Mouse (Mus musculus): ENCODE data around the gene Map2.

Map2 gene

DNA sequence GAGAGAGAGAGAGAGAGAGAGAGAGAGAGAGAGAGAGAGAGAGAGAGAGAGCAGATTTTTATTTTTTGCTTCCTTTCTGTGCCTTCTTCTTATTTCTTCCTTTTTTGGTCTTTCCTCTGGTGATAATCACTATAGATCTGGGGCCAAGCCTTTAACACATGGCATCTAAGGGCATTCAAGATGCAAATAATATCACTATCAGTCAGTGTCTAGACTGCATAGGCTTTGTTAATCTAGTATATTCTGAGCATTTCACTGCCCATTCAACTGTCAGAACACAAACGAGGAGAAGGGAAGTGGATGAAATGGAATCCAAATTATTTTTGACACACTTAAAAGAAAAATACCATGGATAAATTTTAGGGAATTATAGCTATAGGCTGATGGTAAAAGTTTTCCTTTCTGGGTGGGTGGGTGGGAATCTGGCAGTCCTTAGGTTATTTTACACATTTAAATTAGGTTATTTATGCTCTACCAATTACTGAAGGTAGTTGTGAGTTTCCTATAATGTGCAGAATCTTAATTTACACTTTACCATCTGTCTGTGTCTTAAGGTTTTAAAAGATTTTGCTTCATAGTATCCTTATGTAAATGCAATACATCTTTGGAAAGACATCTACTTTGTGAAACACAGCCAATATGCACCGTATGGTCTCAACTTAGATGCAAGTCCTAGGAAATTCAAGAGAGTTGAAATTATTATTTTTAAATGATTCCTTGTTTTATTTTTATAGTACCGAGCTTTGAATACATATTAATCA is 117.2 kb downstream of the Map2 start:
- DNase-seq (ENCODE audit: low spot score in 2 of 2): no peak

- DNase-seq (ENCODE audit: low spot score in 2 of 2): no peak
These were observed 124.3 kb downstream of the Map2 start for GRCm38 (mm10) chr1:66299376-66299775.

DNA sequence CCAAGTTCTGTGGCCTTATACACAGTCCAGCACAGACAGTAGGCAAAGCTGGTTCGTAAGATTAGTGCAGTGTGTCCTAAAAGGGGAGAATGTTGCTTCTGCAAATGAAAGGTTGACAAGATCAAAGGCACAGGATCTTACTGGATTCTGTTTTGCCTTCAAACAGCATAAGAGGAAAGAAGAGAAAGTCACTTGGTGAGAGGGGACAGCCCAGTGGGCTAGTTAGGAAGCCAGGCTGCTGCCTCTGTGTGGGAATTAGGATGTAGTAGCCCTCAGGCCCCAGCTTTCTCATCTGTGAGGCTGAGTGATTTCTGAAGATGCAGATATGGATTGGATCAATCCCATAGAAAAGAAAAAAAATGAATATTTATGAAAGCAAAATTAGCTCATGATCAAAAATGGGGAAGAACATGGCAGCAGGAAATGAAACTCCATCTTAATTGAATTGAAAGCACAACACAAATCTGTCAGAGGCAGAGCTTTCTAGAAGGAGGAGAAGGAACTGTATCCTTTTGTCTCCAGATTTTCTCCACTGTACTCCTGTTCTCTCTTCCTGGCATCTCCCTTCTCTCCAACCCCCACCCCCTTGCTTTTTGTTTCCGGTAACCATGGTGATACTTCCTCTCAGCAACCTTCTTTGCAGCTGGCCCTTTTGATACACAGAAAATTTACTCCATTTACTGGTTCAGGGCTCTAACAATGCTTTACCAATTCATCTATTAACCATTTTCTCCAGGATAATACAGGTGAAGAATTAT is 145.5 kb downstream of the Map2 start:
- no peak for DNase-seq (ENCODE audit: low spot score in 2 of 2)

DNA sequence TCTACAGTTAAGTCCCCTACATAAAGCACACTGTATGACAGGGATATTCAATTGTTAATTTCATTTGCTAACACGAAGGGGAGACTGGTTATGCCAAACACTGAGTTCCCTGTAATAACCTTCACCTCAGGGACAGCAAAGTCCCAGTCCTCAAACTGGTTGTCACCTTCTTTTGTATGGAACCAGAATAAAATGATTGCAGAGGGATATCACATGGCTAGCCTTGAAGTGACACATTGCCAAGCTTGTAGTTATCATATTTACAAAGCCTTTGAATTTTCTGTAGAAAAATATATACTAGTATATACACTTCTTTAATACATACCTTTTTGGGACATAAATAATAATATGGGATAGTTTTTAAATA is 146.0 kb downstream of the Map2 start:
- DNase-seq (ENCODE audit: low spot score in 2 of 2): no peak

GRCm38 (mm10) chr1:66321631-66322142 is 146.6 kb downstream of the Map2 start:
- DNase-seq (ENCODE audit: low spot score in 2 of 2): peak; percentile 83 to 86

DNA sequence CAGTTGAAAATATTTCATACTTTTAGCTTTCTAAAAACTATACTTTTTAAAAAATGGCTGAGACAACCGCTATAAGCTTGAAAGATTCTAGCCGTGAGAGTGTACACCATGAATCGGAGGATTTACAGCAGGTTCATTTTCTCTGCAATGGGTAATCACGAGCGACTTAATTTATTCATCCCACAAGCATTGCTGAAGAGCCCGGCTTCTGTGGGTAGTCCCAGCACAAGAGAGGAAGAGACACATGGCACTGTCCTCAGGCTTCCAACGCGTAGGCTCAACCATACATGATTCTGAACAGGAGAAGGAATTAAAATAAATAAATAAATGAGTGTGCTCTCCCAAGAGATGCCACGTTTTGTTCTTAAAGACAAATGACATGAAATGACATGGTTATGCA is 148.4 kb downstream of the Map2 start:
- DNase-seq (ENCODE audit: low spot score in 2 of 2): peak; percentile 29 to 65

- no peak for DNase-seq (ENCODE audit: low spot score in 2 of 2)
These were observed 149.9 kb downstream of the Map2 start for GRCm38 (mm10) chr1:66324951-66325350.

DNA sequence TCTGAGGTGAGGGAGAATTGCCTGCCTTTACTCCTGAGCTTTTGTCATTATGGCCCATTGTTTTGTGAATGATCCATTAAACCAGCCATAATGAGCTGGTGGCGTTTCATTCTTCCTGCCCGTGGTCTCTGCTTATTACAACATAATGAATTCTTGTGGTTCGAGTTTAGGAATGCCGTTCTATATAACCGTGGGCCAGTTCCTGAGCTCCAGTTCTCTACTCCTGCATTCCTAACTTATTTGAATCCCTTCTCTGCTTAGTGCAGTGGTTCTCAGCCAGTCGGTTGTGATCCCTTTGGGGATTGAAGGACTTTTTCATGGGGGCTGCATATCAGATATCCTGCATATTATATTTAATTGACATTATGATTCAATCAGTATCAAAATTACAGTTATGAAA is 153.9 kb downstream of the Map2 start:
- no peak for DNase-seq (ENCODE audit: low spot score in 2 of 2)

GRCm38 (mm10) chr1:66329534-66329933 is 154.5 kb downstream of the Map2 start:
- no peak for DNase-seq (ENCODE audit: low spot score in 2 of 2)

- no peak for DNase-seq (ENCODE audit: low spot score in 2 of 2)
These were observed 160.7 kb downstream of the Map2 start for GRCm38 (mm10) chr1:66335724-66336284.

- DNase-seq (ENCODE audit: low spot score in 2 of 2): no peak
These were observed 164.1 kb downstream of the Map2 start for GRCm38 (mm10) chr1:66339213-66339612.

DNA sequence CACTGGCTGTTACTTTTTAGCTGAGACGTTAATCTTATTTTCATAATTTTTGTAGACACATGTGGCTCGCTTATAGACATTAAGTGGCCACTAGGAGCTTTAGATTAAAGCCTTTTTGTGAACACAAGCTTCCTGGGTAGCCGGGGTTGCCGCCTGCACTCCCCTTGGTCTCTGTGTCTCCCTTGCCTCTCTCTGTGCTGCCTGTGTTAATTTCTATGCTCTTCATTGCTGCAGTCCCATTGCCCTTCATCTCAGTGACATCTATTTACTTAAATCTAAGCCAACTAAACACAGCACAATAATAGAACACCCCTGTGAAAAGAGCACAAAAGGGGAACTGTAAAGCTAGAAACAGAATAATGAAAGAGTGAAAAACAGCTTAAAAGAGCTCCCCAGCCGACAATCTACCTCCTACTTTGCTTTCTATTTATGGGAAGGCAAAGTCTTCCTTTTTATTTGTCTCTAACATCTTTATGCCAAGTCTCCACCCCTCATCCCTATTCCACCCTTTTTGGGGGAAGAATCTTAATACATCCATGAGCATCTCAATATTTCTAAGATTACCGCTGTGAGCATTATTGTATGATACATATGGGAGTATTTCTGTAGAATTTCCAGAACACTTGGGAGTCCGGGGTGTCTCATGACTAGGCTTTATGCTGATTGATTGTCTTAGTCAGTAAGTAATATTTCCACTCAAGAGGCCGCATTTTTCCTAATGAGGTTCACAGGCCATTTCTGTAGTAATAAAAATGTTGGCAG is 173.5 kb downstream of the Map2 start:
- DNase-seq (ENCODE audit: low spot score in 2 of 2): no peak

GRCm38 (mm10) chr1:66349166-66349835 is 174.2 kb downstream of the Map2 start:
- DNase-seq (ENCODE audit: low spot score in 2 of 2): no peak

- no peak for DNase-seq (ENCODE audit: low spot score in 2 of 2)
These were observed 176.3 kb downstream of the Map2 start for GRCm38 (mm10) chr1:66351366-66351765.

GRCm38 (mm10) chr1:66361799-66362198 is 186.7 kb downstream of the Map2 start:
- no peak for DNase-seq (ENCODE audit: low spot score in 2 of 2)

DNA sequence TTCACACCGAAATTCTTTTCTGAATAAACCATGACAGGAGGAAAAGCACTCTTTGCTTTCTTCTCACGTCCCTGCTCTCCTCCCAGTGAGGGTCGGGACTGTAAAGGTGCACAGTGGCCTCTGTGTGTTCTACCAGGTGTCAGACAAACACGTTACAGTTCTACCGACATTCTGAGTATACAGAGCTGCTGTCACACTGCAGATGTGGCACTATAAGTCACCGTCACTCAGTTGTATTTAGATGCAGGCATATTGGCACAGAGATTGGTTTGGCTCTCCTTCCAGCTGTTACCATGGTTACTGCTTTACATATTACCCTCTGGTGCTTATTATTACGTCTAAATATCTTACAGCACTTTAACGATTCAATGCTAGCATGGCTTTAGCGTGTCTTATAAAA is 188.2 kb downstream of the Map2 start:
- no peak for DNase-seq (ENCODE audit: low spot score in 2 of 2)

GRCm38 (mm10) chr1:66364386-66364785 is 189.3 kb downstream of the Map2 start:
- no peak for DNase-seq (ENCODE audit: low spot score in 2 of 2)

GRCm38 (mm10) chr1:66365600-66365999 is 190.5 kb downstream of the Map2 start:
- peak; percentile 42 to 68 for DNase-seq (ENCODE audit: low spot score in 2 of 2)

DNA sequence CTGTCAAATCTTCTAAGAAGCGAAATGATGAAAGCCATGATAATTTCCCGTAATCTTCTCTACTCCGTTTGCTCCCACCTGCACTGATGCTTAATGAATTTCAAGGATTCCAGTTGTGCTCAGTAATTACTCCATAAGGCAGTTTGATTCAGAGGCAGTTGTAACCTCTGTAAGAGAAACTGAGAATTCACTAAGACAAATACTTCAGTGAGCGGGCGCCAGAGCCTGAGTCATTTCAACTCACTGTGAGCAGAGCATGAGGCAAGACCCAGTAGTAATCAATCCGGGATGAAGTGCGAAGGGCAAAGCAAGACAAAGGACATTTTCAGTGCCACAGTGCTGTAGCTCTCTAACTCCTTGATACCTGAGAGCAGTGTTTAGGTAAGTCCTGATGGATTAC is 194.4 kb downstream of the Map2 start:
- DNase-seq (ENCODE audit: low spot score in 2 of 2): no peak

GRCm38 (mm10) chr1:66371371-66371770 is 196.3 kb downstream of the Map2 start:
- DNase-seq (ENCODE audit: low spot score in 2 of 2): no peak

GRCm38 (mm10) chr1:66386321-66386720 is 211.2 kb downstream of the Map2 start:
- no peak for DNase-seq (ENCODE audit: low spot score in 2 of 2)

Data from frontal cortex, postnatal 36 days (tissue).